Mouse (Mus musculus) CH12.LX (cell line): ENCODE results near the gene Ifna13.

ENCODE experiments used
- CTCF ChIP-seq, 2 experiments: IDR thresholded peaks in 1 of 2; conservative IDR thresholded peaks in 1 of 2; 2 replicates each; pipeline ENCODE4 v1.5.1; 2011 to 2012; ENCODE audit warnings: low read depth in 2 of 2, low read length in 2 of 2, improper control_type of control experiment in 1 of 2, inconsistent platforms in 1 of 2, mild to moderate bottlenecking in 1 of 2, moderate library complexity in 1 of 2
- ETS1 ChIP-seq: conservative IDR thresholded peaks from 2 replicates; pipeline ENCODE4 v1.6.1; 2012; ENCODE audit warnings: low read depth, mild to moderate bottlenecking, inconsistent platforms, low read length, improper control_type of control experiment, moderate library complexity
- GABPA ChIP-seq: IDR thresholded peaks from 2 replicates; pipeline ENCODE4 v1.6.1; 2012; ENCODE audit warnings: low read depth, low read length, improper control_type of control experiment, inconsistent platforms; ENCODE audit not compliant: insufficient replicate concordance
- HCFC1 ChIP-seq: IDR thresholded peaks from 2 replicates; pipeline ENCODE4 v1.6.1; 2012; ENCODE audit warnings: low read depth, mild to moderate bottlenecking, inconsistent platforms, low read length, improper control_type of control experiment
- MAX ChIP-seq: IDR thresholded peaks from 2 replicates; pipeline ENCODE4 v1.6.1; 2011; ENCODE audit warnings: low read length, improper control_type of control experiment
- MXI1 ChIP-seq: IDR thresholded peaks from 2 replicates; pipeline ENCODE4 v1.6.1; 2011; ENCODE audit warnings: mild to moderate bottlenecking, low read depth, low read length, improper control_type of control experiment
- RAD21 ChIP-seq: IDR thresholded peaks from 2 replicates; pipeline ENCODE4 v1.6.1; 2011; ENCODE audit warnings: low read depth, mild to moderate bottlenecking, low read length, improper control_type of control experiment, moderate library complexity
- TCF12 ChIP-seq: IDR thresholded peaks from 2 replicates; pipeline ENCODE4 v1.6.1; 2014; ENCODE audit warnings: low read depth, mild to moderate bottlenecking, inconsistent platforms, low read length, improper control_type of control experiment
- UBTF ChIP-seq: IDR thresholded peaks from 2 replicates; pipeline ENCODE4 v1.6.1; 2012; ENCODE audit warnings: low read depth, mild to moderate bottlenecking, inconsistent platforms, low read length, improper control_type of control experiment, moderate library complexity

GRCm38 (mm10) chr4:88642526-88642925 is 1.7 kb downstream of the Ifna13 start:
- TF ChIP-seq GABPA = no peak
- no peak for TF ChIP-seq TCF12
- no peak for TF ChIP-seq CTCF (conservative IDR thresholded peaks at IDR 0.05 in 1 of 2, IDR thresholded peaks at IDR 0.05 in 1 of 2; ENCODE audit: low read depth in 2 of 2, low read length in 2 of 2)
- no peak for TF ChIP-seq HCFC1
- TF ChIP-seq UBTF = no peak
- TF ChIP-seq ETS1 = no peak
- TF ChIP-seq MAX = no peak
- no peak for TF ChIP-seq MXI1
- TF ChIP-seq RAD21 = no peak
